In genomic region chr17:34205021-34205745, GRCm38 (mm10) we compare ENCODE assay signal across 8 mouse cellular contexts. TPM values are rescaled to one million over a fixed set of nuclear protein-coding genes. Genes with fewer than 3 reads are reported as not detected.
DNase-seq lines count a peak whose midpoint lies in the region; ATAC-seq and TF ChIP-seq lines count a peak whose summit lies in the region.

No protein-coding gene starts in this region.

- 26% methylated on average over 18 of the region's 18 CpGs for WGBS in intestine, embryonic 15.5 days
- WGBS in macrophage (ENCODE audit: missing documents): 2% methylated on average over 16 of the region's 18 CpGs

- DNase-seq in layer of hippocampus, adult 2 months (ENCODE audit: low spot score in 2 of 2): peak in 1 of 2 experiments; percentile 7
- DNase-seq in layer of hippocampus, postnatal 14 days (ENCODE audit: low spot score in 2 of 2): no peak
- peak; percentile 64 for DNase-seq in adrenal gland, postnatal 14 days
- DNase-seq in gastrocnemius, postnatal 14 days: peak; percentile 58
- DNase-seq in thymus, postnatal 36 days: peak; percentile 69 to 75
- DNase-seq in embryo, embryonic 11 days: no peak

- peaks cover 6% of the 10 kb centered on the region; the same call in 1 of the 2 replicates for H3K27me3 ChIP-seq in intestine, embryonic 15.5 days (replicated peaks)

- H3K9ac ChIP-seq in intestine, embryonic 15.5 days: peak overlapping the region; percentile 62

- H3K4me2 ChIP-seq in intestine, embryonic 15.5 days (replicated peaks): peak overlapping the region; percentile 96

- TF ChIP-seq CTCF in layer of hippocampus, adult 2 months (conservative IDR thresholded peaks at IDR 0.05): no peak

- no peaks in the 10 kb centered on the region for H3K9me3 ChIP-seq in intestine, embryonic 15.5 days

- peak; percentile 19; the same call in 1 of the 2 replicates for ATAC-seq in intestine, embryonic 15.5 days

- H3K4me1 ChIP-seq in intestine, embryonic 15.5 days (replicated peaks): peaks cover 9% of the 10 kb centered on the region

- intact Hi-C loops in gastrocnemius, postnatal 14 days (cut with DNase I; ENCODE audit: low total_unique reads): no loop called here

- peak overlapping the region; percentile 68 for H3K4me3 ChIP-seq in layer of hippocampus, adult 2 months
- H3K4me3 ChIP-seq in intestine, embryonic 15.5 days (replicated peaks): peak overlapping the region; percentile 70
- H3K4me3 ChIP-seq in macrophage (ENCODE audit: inconsistent target): peak overlapping the region; percentile 80

- no peaks in the 10 kb centered on the region for H3K36me3 ChIP-seq in intestine, embryonic 15.5 days
- H3K36me3 ChIP-seq in macrophage (ENCODE audit: inconsistent target): peaks cover 31% of the 10 kb centered on the region

- peaks cover 20% of the 10 kb centered on the region; the same call in 1 of the 2 replicates for H3K79me2 ChIP-seq in macrophage (ENCODE audit: inconsistent target)

- H3K27ac ChIP-seq in layer of hippocampus, adult 2 months: peak overlapping the region; percentile 84
- no peak overlapping the region for H3K27ac ChIP-seq in intestine, embryonic 15.5 days
- peak overlapping the region; percentile 73 for H3K27ac ChIP-seq in macrophage

RNA-seq across cellular contexts. Expression of gene Tap2, which starts 1.9 kb away (rescaled TPM):
- total RNA-seq in layer of hippocampus, adult 2 months (2021): 1 to 10 TPM; 7.8 to 9.3 TPM
- total RNA-seq in layer of hippocampus, postnatal 14 days (2021): 1 to 10 TPM; 5.7 to 5.9 TPM
- total RNA-seq in adrenal gland, postnatal 14 days (2021): 33.2 and 34.9 TPM in 2 replicates
- total RNA-seq in gastrocnemius, postnatal 14 days (2021): 1 to 10 TPM; 4.7 to 5.3 TPM
- 5.3 and 5.6 TPM in 2 replicates for polyA plus RNA-seq in intestine, embryonic 15.5 days (2015; fragmentation: Nextera tagmentation; extraction: Ambion mirVana)
- 100 to 1,000 TPM in 5 of 26 experiments, 10 to 100 TPM in 21; 11.9 to 205 (median 50.9) TPM for total RNA-seq in macrophage (2018; cell fraction: chromatin; rRNA removed)
- 100 to 1,000 TPM in 11 of 26 experiments, 10 to 100 TPM in 15; 27.8 to 170 (median 64.7) TPM for total RNA-seq in macrophage (2018; cell fraction: cytosol; rRNA removed)
- total RNA-seq in macrophage (2018; cell fraction: nucleus; rRNA removed): 100 to 1,000 TPM in 15 of 26 experiments, 10 to 100 TPM in 11; 56.8 to 387 (median 149) TPM
- 26.1 to 58.7 TPM (median 37.6 TPM) in 3 replicates for polyA plus RNA-seq in macrophage (2018)

RNA-seq across cellular contexts. Expression of gene Psmb8, which starts 7.7 kb away (rescaled TPM):
- total RNA-seq in layer of hippocampus, adult 2 months (2021): 1 to 10 TPM; 2.7 TPM
- 1 to 10 TPM; 2.5 to 2.6 TPM for total RNA-seq in layer of hippocampus, postnatal 14 days (2021)
- total RNA-seq in adrenal gland, postnatal 14 days (2021): 21.0 and 33.6 TPM in 2 replicates
- total RNA-seq in gastrocnemius, postnatal 14 days (2021): 1 to 10 TPM; 2.9 to 3.4 TPM
- polyA plus RNA-seq in intestine, embryonic 15.5 days (2015; fragmentation: Nextera tagmentation; extraction: Ambion mirVana): 15.5 and 16.9 TPM in 2 replicates
- 100 to 1,000 TPM in 7 of 26 experiments, 10 to 100 TPM in 16, 1 to 10 TPM in 3; 8.6 to 193 (median 70.0) TPM for total RNA-seq in macrophage (2018; cell fraction: chromatin; rRNA removed)
- total RNA-seq in macrophage (2018; cell fraction: cytosol; rRNA removed): 100 to 1,000 TPM; 160 to 774 (median 378) TPM
- total RNA-seq in macrophage (2018; cell fraction: nucleus; rRNA removed): 100 to 1,000 TPM in 15 of 26 experiments, 10 to 100 TPM in 11; 27.4 to 293 (median 118) TPM
- polyA plus RNA-seq in macrophage (2018): 147 to 329 TPM (median 288 TPM) in 3 replicates

RNA-seq across cellular contexts. Expression of gene Psmb9, which starts 17.6 kb away (rescaled TPM):
- total RNA-seq in layer of hippocampus, adult 2 months (2021): 1 to 10 TPM; 2.1 to 3.6 TPM
- 1 to 10 TPM; 1.1 to 1.8 TPM for total RNA-seq in layer of hippocampus, postnatal 14 days (2021)
- 6.9 and 12.2 TPM in 2 replicates for total RNA-seq in adrenal gland, postnatal 14 days (2021)
- total RNA-seq in gastrocnemius, postnatal 14 days (2021): 1 to 10 TPM; 1.8 to 2.0 TPM
- 9.3 and 9.4 TPM in 2 replicates for polyA plus RNA-seq in intestine, embryonic 15.5 days (2015; fragmentation: Nextera tagmentation; extraction: Ambion mirVana)
- total RNA-seq in macrophage (2018; cell fraction: chromatin; rRNA removed): 100 to 1,000 TPM in 8 of 26 experiments, 10 to 100 TPM in 14, 1 to 10 TPM in 4; 4.6 to 202 (median 57.0) TPM
- total RNA-seq in macrophage (2018; cell fraction: cytosol; rRNA removed): 100 to 1,000 TPM in 13 of 26 experiments, 10 to 100 TPM in 13; 54.1 to 283 (median 132) TPM
- total RNA-seq in macrophage (2018; cell fraction: nucleus; rRNA removed): 100 to 1,000 TPM in 14 of 26 experiments, 10 to 100 TPM in 12; 11.4 to 212 (median 114) TPM
- polyA plus RNA-seq in macrophage (2018): 38.9 to 88.0 TPM (median 49.9 TPM) in 3 replicates

RNA-seq across cellular contexts. Expression of gene Tap1, which starts 17.8 kb away (rescaled TPM):
- 1 to 10 TPM; 3.3 to 3.4 TPM for total RNA-seq in layer of hippocampus, adult 2 months (2021)
- 1 to 10 TPM; 2.8 to 3.2 TPM for total RNA-seq in layer of hippocampus, postnatal 14 days (2021)
- 11.1 and 20.4 TPM in 2 replicates for total RNA-seq in adrenal gland, postnatal 14 days (2021)
- 1 to 10 TPM; 1.7 to 2.6 TPM for total RNA-seq in gastrocnemius, postnatal 14 days (2021)
- 6.2 and 6.9 TPM in 2 replicates for polyA plus RNA-seq in intestine, embryonic 15.5 days (2015; fragmentation: Nextera tagmentation; extraction: Ambion mirVana)
- total RNA-seq in macrophage (2018; cell fraction: chromatin; rRNA removed): 100 to 1,000 TPM in 16 of 26 experiments, 10 to 100 TPM in 10; 40.1 to 681 (median 309) TPM
- total RNA-seq in macrophage (2018; cell fraction: cytosol; rRNA removed): 100 to 1,000 TPM in 17 of 26 experiments, 10 to 100 TPM in 9; 52.5 to 419 (median 174) TPM
- 100 to 1,000 TPM; 107 to 833 (median 459) TPM for total RNA-seq in macrophage (2018; cell fraction: nucleus; rRNA removed)
- polyA plus RNA-seq in macrophage (2018): 42.0 to 121 TPM (median 79.2 TPM) in 3 replicates

RNA-seq across cellular contexts. Expression of gene H2-Ob, which starts 33.5 kb away (rescaled TPM):
- under 1 TPM in 1 of 2 experiments, not detected in 1; 0.17 TPM for total RNA-seq in layer of hippocampus, adult 2 months (2021)
- total RNA-seq in layer of hippocampus, postnatal 14 days (2021): under 1 TPM in 1 of 2 experiments, not detected in 1; 0.69 TPM
- total RNA-seq in adrenal gland, postnatal 14 days (2021): 1.3 and 16.6 TPM in 2 replicates
- under 1 TPM in 1 of 2 experiments, not detected in 1; 0.13 TPM for total RNA-seq in gastrocnemius, postnatal 14 days (2021)
- 0.06 and 0.13 TPM in 2 replicates for polyA plus RNA-seq in intestine, embryonic 15.5 days (2015; fragmentation: Nextera tagmentation; extraction: Ambion mirVana)
- 1 to 10 TPM in 1 of 26 experiments, under 1 TPM in 4, not detected in 21; 0.37 to 1.8 (median 0.66) TPM for total RNA-seq in macrophage (2018; cell fraction: chromatin; rRNA removed)
- 1 to 10 TPM in 1 of 26 experiments, under 1 TPM in 23, not detected in 2; 0.07 to 1.0 (median 0.24) TPM for total RNA-seq in macrophage (2018; cell fraction: cytosol; rRNA removed)
- 1 to 10 TPM in 17 of 26 experiments, under 1 TPM in 7, not detected in 2; 0.55 to 3.7 (median 1.4) TPM for total RNA-seq in macrophage (2018; cell fraction: nucleus; rRNA removed)
- polyA plus RNA-seq in macrophage (2018): 0.15 to 0.41 TPM (median 0.33 TPM) in 3 replicates

Comparison
In these comparisons a context has a peak if more than half of its experiments do, and no peak if none do; other contexts are left out.
1. DNase-seq: peak in adrenal gland, postnatal 14 days (single experiment), gastrocnemius, postnatal 14 days (single experiment) and thymus, postnatal 36 days (2 of 2); none in layer of hippocampus, postnatal 14 days (0 of 2) and embryo, embryonic 11 days (single experiment).
2. Peak in every context shown above with its lines, with median percentiles within 50 percentile points of each other: H3K4me3 ChIP-seq.